Mouse (Mus musculus) central nervous system, embryonic 11.5 days (tissue): ENCODE results near the gene Gm10985. TPM values are rescaled to one million over a fixed set of nuclear protein-coding genes. Genes with fewer than 3 reads are reported as not detected.

Experiments
- polyA plus RNA-seq: library from polyadenylated mRNA; depleted of rRNA; stranded (reverse); fragments of >200 nt; gene quantifications from 2 replicates; pipeline ENCODE4 v1.2.3, GENCODE M21; 2012; rRNA removed

Gm10985 gene
- not detected in 2 replicates for polyA plus RNA-seq

GRCm38 (mm10) chr3:53844786-53845185 is at the start of gene Gm10985:
Gene Gm10985, plus strand, starts transcription at chr3:53845086.

GRCm38 (mm10) chr3:53863383-53864220 is 18.7 kb downstream of the Gm10985 start, which contains the start of gene Ufm1:
Gene Ufm1, minus strand, starts transcription at chr3:53863830.

Other genes with a start within 250 kb of the Gm10985 start
- 3.3 and 7.7 TPM in 2 replicates for gene Frem2, start 187.7 kb upstream of the Gm10985 start, polyA plus RNA-seq
- 47.2 and 61.2 TPM in 2 replicates for gene Ufm1, start 18.7 kb downstream of the Gm10985 start, polyA plus RNA-seq